35 mouse cellular contexts compared by ENCODE assay signal in the genomic region with DNA sequence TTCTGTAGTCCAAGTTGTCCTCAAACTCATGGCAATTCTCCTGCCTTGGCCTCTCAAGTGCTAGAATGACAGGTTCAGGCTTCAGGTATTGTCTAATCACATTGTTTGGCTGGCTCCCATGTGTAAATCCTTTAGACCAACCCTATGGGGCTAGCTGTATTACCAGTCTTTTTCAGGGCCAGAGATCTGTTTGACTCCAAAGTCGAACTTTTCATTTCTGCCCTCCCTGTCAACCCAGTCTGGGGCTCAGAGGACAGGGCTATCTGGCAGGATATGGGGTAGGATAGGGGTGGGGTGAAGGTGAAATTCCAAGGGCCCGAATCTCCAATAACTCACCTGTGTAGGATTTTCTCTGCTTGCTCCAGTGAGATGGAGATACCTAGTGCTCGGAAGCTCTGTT. TPM values are rescaled to one million over a fixed set of nuclear protein-coding genes. Genes with fewer than 3 reads are reported as not detected.
"Had no signal": no experiment of that assay in that cellular context is flagged by ENCODE, and none has a peak within 500 bp of the region (broad histone marks: within the 10 kb centered on the region; RNA-seq: fewer than 3 reads in every experiment).

No protein-coding gene starts in this region.

- H3K4me2 ChIP-seq: heart, embryonic 12.5 days; hindbrain, embryonic 12.5 days; hindbrain, embryonic 14.5 days; intestine, embryonic 15.5 days; limb, embryonic 12.5 days had no signal

- H3K4me3 ChIP-seq: gastrocnemius, adult 2 months; heart, embryonic 10.5 days; heart, embryonic 12.5 days; hindbrain, embryonic 10.5 days; hindbrain, embryonic 12.5 days; intestine, embryonic 15.5 days; layer of hippocampus, adult 2 months; left cerebral cortex, adult 2 months; limb, embryonic 10.5 days; limb, embryonic 12.5 days had no signal

- H3K36me3 ChIP-seq: limb, embryonic 10.5 days had no signal

- H3K9me3 ChIP-seq: heart, embryonic 10.5 days; heart, embryonic 12.5 days; hindbrain, embryonic 10.5 days; hindbrain, embryonic 12.5 days; intestine, embryonic 15.5 days; limb, embryonic 10.5 days; limb, embryonic 12.5 days had no signal

- H3K27ac ChIP-seq: gastrocnemius, adult 2 months; heart, embryonic 10.5 days; hindbrain, embryonic 10.5 days; hindbrain, embryonic 12.5 days; hindbrain, embryonic 14.5 days; intestine, embryonic 15.5 days; layer of hippocampus, adult 2 months; left cerebral cortex, adult 2 months; limb, embryonic 10.5 days; limb, embryonic 12.5 days had no signal

- H3K9ac ChIP-seq: heart, embryonic 12.5 days; hindbrain, embryonic 12.5 days; hindbrain, embryonic 14.5 days; intestine, embryonic 15.5 days; limb, embryonic 12.5 days had no signal

- DNase-seq: gastrocnemius, adult 2 months; gastrocnemius, postnatal 10 days; gastrocnemius, postnatal 25 days; heart, adult 18-20 months; heart, postnatal 10 days; heart, postnatal 4 days; kidney, adult 18-20 months; kidney, adult 8-10 months; kidney, postnatal 10 days; kidney, postnatal 25 days; kidney, postnatal 4 days had no signal

- ATAC-seq: hindbrain, embryonic 16.5 days; inflammation-experienced regulatory T-cells, adult 6 months; intestine, embryonic 15.5 days; intestine, postnatal 0 days had no signal

RNA-seq across cellular contexts. Expression of a gene that starts 2.7 kb away (rescaled TPM):
- total RNA-seq: gastrocnemius, adult 2 months; granulocyte monocyte progenitor cell, adult 5-6 weeks had no signal

RNA-seq across cellular contexts. Expression of a gene that starts 14.8 kb away (rescaled TPM):
- total RNA-seq: gastrocnemius, adult 2 months; gastrocnemius, postnatal 10 days; gastrocnemius, postnatal 25 days; gastrocnemius, postnatal 4 days; granulocyte monocyte progenitor cell, adult 5-6 weeks; heart, adult 18-20 months; heart, adult 8-10 months; heart, postnatal 10 days; heart, postnatal 25 days; heart, postnatal 4 days; layer of hippocampus, adult 2 months; layer of hippocampus, postnatal 10 days; left cerebral cortex, adult 2 months; left cerebral cortex, postnatal 14 days; left cerebral cortex, postnatal 36 days had no signal
- polyA plus RNA-seq: heart, embryonic 10.5 days; heart, embryonic 12.5 days; heart, embryonic 14.5 days; heart, embryonic 16.5 days; hindbrain, embryonic 10.5 days; hindbrain, embryonic 12.5 days; hindbrain, embryonic 14.5 days; hindbrain, embryonic 16.5 days; inflammation-experienced regulatory T-cells, adult 6 months; intestine, embryonic 15.5 days; intestine, postnatal 0 days; kidney, embryonic 14.5 days; kidney, embryonic 16.5 days; limb, embryonic 10.5 days had no signal
